Mouse (Mus musculus) stomach, postnatal 0 days (tissue): Measurements from ENCODE around the gene 4930583I09Rik. TPM values are rescaled to one million over a fixed set of nuclear protein-coding genes. Genes with fewer than 3 reads are reported as not detected.

ENCODE experiments used
- ATAC-seq: fragments of 200-750 bp; cut with Nextera tagmentation; 2 replicates; pipeline ENCODE4 v1.8.0; 2017; ENCODE audit not compliant: low FRiP score, low TSS enrichment
- DNase-seq: peaks from one replicate; pipeline ENCODE4 v3.0.0-alpha.2; 2016; ENCODE audit warnings: low spot score
- H3K27ac ChIP-seq: fragments of 300-500 bp; sonication (generic); replicated peaks from 2 replicates; pipeline ENCODE4 v1.5.1; 2014; ENCODE audit warnings: mild to moderate bottlenecking, control low read depth
- H3K27me3 ChIP-seq: fragments of 300-500 bp; sonication (generic); 2 replicates; pipeline ENCODE4 v1.6.1; 2014; ENCODE audit warnings: low read length; ENCODE audit not compliant: control insufficient read depth, insufficient read depth
- H3K36me3 ChIP-seq: fragments of 300-500 bp; sonication (generic); 2 replicates; pipeline ENCODE4 v1.6.1; 2014; ENCODE audit warnings: low read length, mixed read lengths; ENCODE audit not compliant: control insufficient read depth, insufficient read depth
- H3K4me1 ChIP-seq: fragments of 300-500 bp; sonication (generic); replicated peaks from 2 replicates; pipeline ENCODE4 v1.6.1; 2014; ENCODE audit warnings: antibody characterized with exemption; ENCODE audit not compliant: control insufficient read depth, insufficient read depth
- H3K4me2 ChIP-seq: fragments of 300-500 bp; sonication (generic); replicated peaks from 2 replicates; pipeline ENCODE4 v1.6.1; 2014; ENCODE audit warnings: low read depth, mild to moderate bottlenecking, control low read depth, moderate library complexity
- H3K4me3 ChIP-seq: fragments of 300-500 bp; sonication (generic); 2 replicates; pipeline ENCODE4 v1.5.1; 2014; ENCODE audit warnings: low read depth, low read length, control low read depth
- H3K9ac ChIP-seq: fragments of 300-500 bp; sonication (generic); 2 replicates; pipeline ENCODE4 v1.6.1; 2014; ENCODE audit warnings: mild to moderate bottlenecking, low read length, control low read depth, mixed read lengths
- H3K9me3 ChIP-seq: fragments of 300-500 bp; sonication (generic); 2 replicates; pipeline ENCODE4 v1.6.1; 2016; ENCODE audit warnings: low read length; ENCODE audit not compliant: control insufficient read depth
- CTCF ChIP-seq: IDR thresholded peaks from 2 replicates; pipeline ENCODE4 v1.5.1; 2016; ENCODE audit warnings: antibody characterized with exemption, low read depth, mild to moderate bottlenecking, moderate library complexity
- EP300 ChIP-seq: optimal IDR thresholded peaks from 2 replicates; pipeline ENCODE3; 2016; ENCODE audit warnings: antibody characterized with exemption
- WGBS: fragments of 180-500 bp; shearing (Covaris S2); extraction: QIAGEN DNeasy Blood & Tissue Kit; methylation state at CpG from one replicate; pipeline ENCODE4 v1.1.7; 2014; 5-methylcytosine and 5-hydroxymethylcytosine counted together
- polyA plus RNA-seq: library from polyadenylated mRNA; unstranded; fragments of >200 nt; fragmentation: Nextera tagmentation; extraction: Ambion mirVana; gene quantifications from 2 replicates; pipeline ENCODE4 v1.2.1, GENCODE M21; 2015

4930583I09Rik gene
- polyA plus RNA-seq, 1 experiment from 2014 or later: not detected

DNA sequence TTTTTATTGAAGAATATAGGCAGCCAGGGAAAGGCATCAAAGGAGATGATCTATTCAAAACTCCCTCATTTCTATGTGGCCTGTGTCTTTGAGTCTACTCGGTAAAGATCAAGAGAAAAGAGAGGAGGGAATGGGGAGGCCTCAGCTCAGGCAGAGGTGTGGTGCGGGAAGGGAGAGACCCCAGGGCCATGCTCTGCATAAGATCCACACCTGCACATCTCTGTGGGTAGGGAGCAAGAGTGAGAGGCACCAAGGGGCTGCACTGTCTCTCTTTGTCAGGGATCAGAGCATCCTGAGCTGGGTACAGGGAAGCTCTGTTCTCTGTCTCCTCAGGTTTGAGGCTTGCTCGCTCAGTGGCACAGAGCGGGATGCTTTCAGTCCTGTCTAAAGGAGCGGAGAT is 8.4 kb downstream of the 4930583I09Rik start:
- H3K27me3 ChIP-seq: no peaks in the 10 kb centered on the region
- H3K36me3 ChIP-seq: no peaks in the 10 kb centered on the region
- no peak overlapping the region for H3K9ac ChIP-seq
- H3K4me1 ChIP-seq: no peaks in the 10 kb centered on the region
- 86% methylated on average over 5 of the region's 5 CpGs for WGBS
- DNase-seq: no peak
- no peak for ATAC-seq
- no peak overlapping the region for H3K27ac ChIP-seq
- TF ChIP-seq CTCF: no peak
- no peak overlapping the region for H3K4me3 ChIP-seq
- no peaks in the 10 kb centered on the region for H3K9me3 ChIP-seq
- H3K4me2 ChIP-seq: no peak overlapping the region

- Histone ChIP-seq H3K4me1 (no peaks in the 10 kb centered on the region), H3K36me3 (no peaks in the 10 kb centered on the region), H3K9ac (no peak overlapping the region), H3K9me3 (no peaks in the 10 kb centered on the region), H3K4me2 (no peak overlapping the region), H3K4me3 (no peak overlapping the region), H3K27ac (no peak overlapping the region), H3K27me3 (no peaks in the 10 kb centered on the region)
- WGBS: 85% methylated on average over 4 of the region's 4 CpGs
- DNase-seq: no peak
- ATAC-seq: no peak
- no peak for TF ChIP-seq EP300
- TF ChIP-seq CTCF: no peak
Observed at GRCm38 (mm10) chr17:64826843-64827242, 9.0 kb downstream of the 4930583I09Rik start.

DNA sequence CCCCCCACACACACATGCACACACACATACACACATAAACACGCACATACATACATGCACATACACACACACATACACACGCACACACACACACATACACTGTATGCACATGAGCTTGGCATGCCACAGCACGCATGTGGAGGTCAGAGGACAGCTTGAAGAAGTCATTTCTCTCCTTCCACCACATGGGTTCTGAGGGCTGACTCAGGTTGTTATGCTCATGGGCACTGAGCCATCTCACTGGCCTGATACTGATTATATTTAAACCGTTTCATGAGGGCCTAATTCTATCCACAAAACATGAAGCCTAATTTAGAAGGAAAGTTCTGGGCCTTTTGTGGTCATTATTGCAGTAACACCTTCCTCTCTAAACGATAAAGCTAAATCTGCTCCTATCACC is 13.3 kb downstream of the 4930583I09Rik start:
- no peak for TF ChIP-seq CTCF
- TF ChIP-seq EP300: no peak
- Histone ChIP-seq H3K4me3 (no peak overlapping the region), H3K27ac (no peak overlapping the region), H3K36me3 (no peaks in the 10 kb centered on the region), H3K9ac (no peak overlapping the region), H3K4me1 (no peaks in the 10 kb centered on the region), H3K9me3 (no peaks in the 10 kb centered on the region), H3K4me2 (no peak overlapping the region), H3K27me3 (no peaks in the 10 kb centered on the region)
- 84% methylated on average over 5 of the region's 5 CpGs for WGBS
- DNase-seq (no peak), ATAC-seq (no peak)

- H3K27me3 ChIP-seq: no peaks in the 10 kb centered on the region
- no peak overlapping the region for H3K9ac ChIP-seq
- WGBS: 82% methylated on average over 7 of the region's 7 CpGs
- H3K27ac ChIP-seq: no peak overlapping the region
- TF ChIP-seq EP300 (no peak), CTCF (no peak)
- ATAC-seq: no peak
- H3K9me3 ChIP-seq: no peaks in the 10 kb centered on the region
- DNase-seq: no peak
- no peaks in the 10 kb centered on the region for H3K4me1 ChIP-seq
- H3K4me2 ChIP-seq: no peak overlapping the region
- no peaks in the 10 kb centered on the region for H3K36me3 ChIP-seq
- no peak overlapping the region for H3K4me3 ChIP-seq
Observed at GRCm38 (mm10) chr17:64820841-64821593, 14.9 kb downstream of the 4930583I09Rik start.

GRCm38 (mm10) chr17:64816298-64816697 is 19.6 kb downstream of the 4930583I09Rik start:
- TF ChIP-seq EP300 (no peak), CTCF (no peak)
- H3K27me3 ChIP-seq: no peaks in the 10 kb centered on the region
- H3K4me1 ChIP-seq: no peaks in the 10 kb centered on the region
- H3K9me3 ChIP-seq: no peaks in the 10 kb centered on the region
- DNase-seq (no peak), ATAC-seq (no peak)
- no peak overlapping the region for H3K27ac ChIP-seq
- H3K36me3 ChIP-seq: no peaks in the 10 kb centered on the region
- WGBS: 90% methylated on average over 3 of the region's 3 CpGs
- no peak overlapping the region for H3K4me3 ChIP-seq
- no peak overlapping the region for H3K4me2 ChIP-seq
- H3K9ac ChIP-seq: no peak overlapping the region

- no peak overlapping the region for H3K4me2 ChIP-seq
- no peaks in the 10 kb centered on the region for H3K27me3 ChIP-seq
- H3K4me3 ChIP-seq: no peak overlapping the region
- ATAC-seq (no peak), DNase-seq (no peak)
- H3K9ac ChIP-seq: no peak overlapping the region
- H3K4me1 ChIP-seq: no peaks in the 10 kb centered on the region
- no peaks in the 10 kb centered on the region for H3K9me3 ChIP-seq
- no peaks in the 10 kb centered on the region for H3K36me3 ChIP-seq
- H3K27ac ChIP-seq: no peak overlapping the region
- TF ChIP-seq CTCF: no peak
- TF ChIP-seq EP300: no peak
- 73% methylated on average over 2 of the region's 2 CpGs for WGBS
Observed at GRCm38 (mm10) chr17:64815806-64816205, 20.1 kb downstream of the 4930583I09Rik start.
